Mouse (Mus musculus): ENCODE data around the gene Gemin4. TPM values are rescaled to one million over a fixed set of nuclear protein-coding genes. Genes with fewer than 3 reads are reported as not detected.
A peak's percentile ranks its signal among the peaks of the same experiment; 100 is the strongest.

Gemin4 gene
- 1 to 10 TPM; 5.4 to 9.1 TPM for total RNA-seq (2021)
- polyA plus RNA-seq (2012; rRNA removed) = 4.5 and 5.9 TPM in 2 replicates
- long read RNA-seq, transcript Gemin4-201 (2 exons, 3,540 nt) = major isoform, 21 of 22 reads
- long read RNA-seq, partial matches to known transcripts = 0 of 22 reads
- long read RNA-seq, other reads (novel, unspliced or antisense) = 1 of 22 reads

GRCm38 (mm10) chr11:76217390-76217800 is at the start of gene Gemin4, which contains the start of gene Dbil5:
TSS of gene Gemin4 (minus strand) at chr11:76217664.
TSS of gene Dbil5 (plus strand) at chr11:76217608.
- peak; percentile 98 for DNase-seq

GRCm38 (mm10) chr11:76262611-76263351 is 45.3 kb upstream of the Gemin4 start:
- no peak for DNase-seq

- no peak for DNase-seq
These were observed 43.8 kb upstream of the Gemin4 start for GRCm38 (mm10) chr11:76261224-76261623.

- no peak for DNase-seq
These were observed 43.0 kb upstream of the Gemin4 start for GRCm38 (mm10) chr11:76260208-76261050.

DNA sequence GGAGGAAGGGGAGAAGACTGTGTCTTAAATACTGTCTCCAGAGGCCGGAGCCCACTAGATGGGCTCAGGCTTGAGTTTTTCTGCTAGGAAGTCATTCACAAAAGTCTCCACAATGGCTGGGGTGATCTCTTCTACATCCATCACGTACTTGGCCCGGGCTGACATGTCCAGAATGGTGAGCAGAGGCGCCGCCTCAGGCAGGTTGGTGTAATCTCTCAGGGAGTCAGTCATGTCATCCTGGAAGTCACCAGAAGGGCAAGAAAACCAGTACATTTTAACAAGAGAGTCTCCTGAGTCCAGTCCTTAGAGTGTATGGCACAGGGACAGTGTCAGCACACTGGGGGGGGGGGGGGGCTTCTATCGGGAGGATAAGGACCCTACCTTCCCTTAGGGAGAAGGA is 41.0 kb upstream of the Gemin4 start:
- no peak for DNase-seq

- no peak for DNase-seq
These were observed 39.9 kb upstream of the Gemin4 start for GRCm38 (mm10) chr11:76257386-76257785.

DNA sequence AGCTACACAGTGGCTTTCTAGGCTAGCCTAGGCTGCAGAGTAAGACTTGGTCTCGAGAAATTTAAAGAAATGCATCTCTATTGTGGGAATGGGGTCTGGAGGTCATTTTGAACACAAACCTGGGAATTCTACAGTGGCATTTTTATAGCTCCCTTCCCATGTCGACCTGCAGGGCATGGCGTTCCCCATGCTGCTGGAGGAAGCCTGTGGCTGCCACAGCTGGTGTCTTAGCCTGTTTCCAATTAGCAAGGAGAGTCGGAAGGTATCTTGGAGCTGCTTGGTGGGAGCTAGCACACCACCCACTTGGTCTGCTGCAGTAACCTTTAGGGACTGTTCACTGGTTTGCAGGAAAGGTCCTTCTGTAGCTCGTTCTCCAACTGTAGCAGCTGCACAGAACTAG is 38.7 kb upstream of the Gemin4 start:
- DNase-seq = no peak

- peak; percentile 64 for DNase-seq
These were observed 38.1 kb upstream of the Gemin4 start for GRCm38 (mm10) chr11:76255431-76256001.

DNA sequence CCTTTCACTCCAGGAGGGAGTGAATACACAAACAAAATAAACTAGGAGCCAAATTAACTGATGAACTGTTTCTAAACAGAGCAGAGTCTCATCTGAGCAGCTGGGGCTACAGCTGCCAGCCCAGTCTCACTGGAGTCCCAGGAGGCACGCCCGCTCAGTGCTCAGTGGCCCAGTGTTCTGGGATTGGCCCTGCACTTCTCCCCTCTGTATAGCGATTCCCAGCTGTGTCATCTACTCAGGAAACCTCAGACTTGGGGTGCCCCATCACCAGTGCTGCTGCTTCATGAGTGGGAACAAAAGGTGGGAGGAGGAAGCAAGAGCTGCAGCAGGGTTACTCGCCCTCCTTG is 36.4 kb upstream of the Gemin4 start:
- DNase-seq = no peak

- peak; percentile 89 for DNase-seq
These were observed 35.9 kb upstream of the Gemin4 start for GRCm38 (mm10) chr11:76253145-76253917.

GRCm38 (mm10) chr11:76252036-76252435 is 34.6 kb upstream of the Gemin4 start:
- no peak for DNase-seq

DNA sequence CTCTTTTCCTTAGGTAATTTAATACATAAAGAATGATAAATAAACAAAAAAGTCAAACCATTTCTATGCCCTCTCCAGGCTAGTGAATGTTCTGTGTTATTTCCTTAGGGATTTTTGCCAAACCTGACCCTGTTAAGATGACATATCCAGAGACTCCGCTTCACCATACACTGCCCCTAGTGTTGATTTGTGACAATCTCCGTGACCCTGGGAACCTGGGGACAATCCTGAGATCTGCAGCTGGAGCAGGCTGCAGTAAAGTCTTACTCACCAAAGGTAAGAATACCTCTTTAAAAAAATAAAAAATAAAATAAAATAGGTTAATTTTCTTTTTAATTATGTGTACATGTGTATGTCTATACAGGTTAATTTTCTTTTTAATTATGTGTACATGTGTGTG is 29.8 kb upstream of the Gemin4 start:
- no peak for DNase-seq

DNA sequence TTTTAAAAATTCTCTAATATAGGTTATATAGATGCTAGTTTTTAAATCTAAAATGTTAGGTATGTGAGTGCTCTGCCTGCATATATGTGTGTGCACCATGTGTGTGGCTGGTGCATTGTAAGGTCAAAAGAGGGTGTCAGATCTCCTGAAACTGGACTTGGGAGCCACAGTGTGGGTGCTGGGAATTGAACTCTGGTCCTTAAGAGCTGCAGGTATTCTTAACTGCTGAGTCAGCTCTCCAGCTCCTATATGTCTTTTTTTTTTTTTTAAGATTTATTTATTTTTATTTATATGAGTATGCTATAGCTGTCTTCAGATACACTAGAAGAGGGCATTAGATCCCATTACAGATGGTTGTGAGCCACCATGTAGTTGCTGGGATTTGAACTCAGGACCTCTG is 29.0 kb upstream of the Gemin4 start:
- DNase-seq = no peak

- DNase-seq = no peak
These were observed 26.5 kb upstream of the Gemin4 start for GRCm38 (mm10) chr11:76243811-76244546.

DNA sequence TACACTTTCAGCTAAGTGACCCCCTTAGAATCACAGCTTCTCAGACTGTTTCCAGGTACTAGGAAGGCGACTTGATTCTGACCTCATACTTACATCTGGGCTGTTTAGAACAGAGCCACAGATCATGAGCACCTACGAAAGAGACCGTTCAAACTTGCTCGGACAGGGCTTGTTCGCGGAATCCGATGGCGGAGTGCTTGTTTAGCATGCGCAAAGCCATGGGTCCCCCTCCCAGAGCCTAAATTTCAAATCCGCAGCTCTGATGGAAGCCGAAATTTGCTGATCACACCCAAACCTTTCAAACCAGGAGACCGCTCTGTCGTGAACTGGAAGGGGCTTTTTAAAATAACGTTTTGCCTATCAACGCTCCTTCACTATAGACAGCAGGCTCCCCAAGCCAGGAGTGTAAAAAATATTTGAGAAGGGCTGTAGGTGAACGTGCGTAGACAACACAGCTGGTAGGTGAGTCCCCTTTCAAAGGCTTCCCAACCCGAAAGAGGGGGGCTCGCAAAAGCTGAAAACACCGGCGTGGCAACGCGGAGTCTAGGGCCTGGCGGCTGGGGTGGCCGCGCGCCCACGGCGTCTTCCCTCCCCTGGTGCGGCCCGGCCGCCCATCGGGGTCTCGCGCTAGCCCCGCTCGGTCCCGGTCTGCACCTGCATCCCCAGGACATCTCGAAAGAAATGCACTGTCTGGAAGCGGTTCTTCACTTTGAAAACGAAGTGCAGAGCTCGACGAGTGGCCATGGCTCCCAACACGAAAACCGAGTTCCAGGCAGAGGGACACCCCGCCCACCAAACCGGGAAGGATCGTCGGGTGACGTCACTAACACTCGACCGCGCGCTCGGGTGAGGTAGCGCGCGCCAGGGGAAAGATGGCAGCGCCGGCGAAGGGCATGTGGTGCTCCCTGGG is 25.7 kb upstream of the Gemin4 start, which contains the start of the genes Mrm3 and Glod4:
Gene Mrm3, plus strand, starts transcription at position 815 of the 910 bp plus-strand sequence.
Gene Glod4, minus strand, starts transcription at position 825 of the 910 bp plus-strand sequence.
- peak; percentile 95 for DNase-seq

DNA sequence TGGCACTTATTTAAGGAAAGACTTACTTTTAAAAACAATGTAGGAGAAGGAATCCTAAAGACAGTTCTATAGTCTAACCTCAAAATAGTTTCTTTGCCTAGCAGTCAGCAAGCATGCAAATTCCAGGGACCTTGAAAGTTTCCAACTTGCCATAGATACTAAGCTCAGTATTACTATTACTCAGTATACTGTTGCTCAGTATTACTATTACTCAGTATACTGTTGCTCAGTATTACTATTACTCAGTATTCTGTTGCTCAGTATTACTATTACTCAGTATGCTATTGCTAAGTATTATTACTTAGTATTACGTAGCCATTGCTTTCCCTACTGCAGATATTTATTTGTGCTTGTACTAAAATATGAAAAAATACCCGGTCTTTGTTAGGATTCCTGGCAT is 22.3 kb upstream of the Gemin4 start:
- no peak for DNase-seq

DNA sequence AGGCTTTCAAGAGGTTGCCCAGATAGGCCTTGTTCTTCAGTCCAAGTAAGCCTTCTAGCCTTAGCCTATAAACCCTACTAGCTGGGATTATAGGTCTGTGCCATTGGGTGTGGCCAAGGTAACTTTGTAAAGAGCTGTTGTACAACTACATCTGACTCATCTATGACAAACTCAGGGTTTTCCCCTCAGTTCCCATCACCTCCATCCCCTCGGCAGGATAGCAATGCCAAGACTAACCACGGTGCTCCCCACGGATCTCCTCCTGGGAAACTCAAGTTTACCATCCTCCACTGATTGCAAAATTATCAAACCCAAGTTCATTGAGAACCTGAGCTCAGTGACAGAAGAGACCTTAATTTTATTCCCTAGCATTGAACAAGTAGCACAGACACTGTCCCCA is 18.7 kb upstream of the Gemin4 start:
- DNase-seq = no peak

DNA sequence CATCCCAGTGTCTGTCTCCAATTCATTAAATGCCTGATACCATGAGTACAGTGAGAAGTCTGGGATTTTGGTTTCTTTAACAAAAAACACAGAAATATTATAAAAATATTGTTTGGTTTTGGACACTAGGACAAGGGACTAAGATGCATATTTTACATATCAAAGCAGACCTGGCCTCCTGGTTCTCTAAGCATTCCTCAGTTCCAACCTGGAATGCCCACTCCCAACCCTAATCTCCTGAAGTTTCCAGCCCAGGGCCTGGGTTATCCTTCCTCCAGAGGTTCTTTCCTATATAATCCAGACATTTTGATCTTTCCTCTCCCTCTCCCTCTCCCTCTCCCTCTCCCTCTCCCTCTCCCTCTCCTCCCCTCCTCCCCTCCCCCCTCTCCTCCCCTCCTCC is 7.6 kb upstream of the Gemin4 start:
- no peak for DNase-seq

DNA sequence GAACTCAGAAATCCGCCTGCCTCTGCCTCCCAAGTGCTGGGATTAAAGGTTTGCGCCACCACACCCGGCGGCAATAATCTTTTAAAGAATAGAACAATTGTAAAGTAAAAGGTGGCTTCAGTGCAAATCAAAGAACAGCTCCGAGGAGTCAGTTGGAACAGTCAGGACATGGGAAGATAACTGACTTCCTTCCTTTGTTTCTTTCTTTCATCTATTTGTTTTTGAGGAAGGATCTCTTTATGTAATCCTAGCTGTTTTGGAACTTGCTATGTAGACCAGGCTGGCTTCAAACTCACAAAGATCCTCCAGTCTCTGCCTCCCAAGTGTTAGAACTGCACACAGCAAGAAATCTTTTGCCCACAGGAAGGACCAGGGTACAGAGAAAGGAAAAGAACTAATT is 7.2 kb upstream of the Gemin4 start:
- DNase-seq = no peak

All from adrenal gland, adult 2 months (tissue).